ENCODE assay signal across 8 mouse cellular contexts in the genomic region with DNA sequence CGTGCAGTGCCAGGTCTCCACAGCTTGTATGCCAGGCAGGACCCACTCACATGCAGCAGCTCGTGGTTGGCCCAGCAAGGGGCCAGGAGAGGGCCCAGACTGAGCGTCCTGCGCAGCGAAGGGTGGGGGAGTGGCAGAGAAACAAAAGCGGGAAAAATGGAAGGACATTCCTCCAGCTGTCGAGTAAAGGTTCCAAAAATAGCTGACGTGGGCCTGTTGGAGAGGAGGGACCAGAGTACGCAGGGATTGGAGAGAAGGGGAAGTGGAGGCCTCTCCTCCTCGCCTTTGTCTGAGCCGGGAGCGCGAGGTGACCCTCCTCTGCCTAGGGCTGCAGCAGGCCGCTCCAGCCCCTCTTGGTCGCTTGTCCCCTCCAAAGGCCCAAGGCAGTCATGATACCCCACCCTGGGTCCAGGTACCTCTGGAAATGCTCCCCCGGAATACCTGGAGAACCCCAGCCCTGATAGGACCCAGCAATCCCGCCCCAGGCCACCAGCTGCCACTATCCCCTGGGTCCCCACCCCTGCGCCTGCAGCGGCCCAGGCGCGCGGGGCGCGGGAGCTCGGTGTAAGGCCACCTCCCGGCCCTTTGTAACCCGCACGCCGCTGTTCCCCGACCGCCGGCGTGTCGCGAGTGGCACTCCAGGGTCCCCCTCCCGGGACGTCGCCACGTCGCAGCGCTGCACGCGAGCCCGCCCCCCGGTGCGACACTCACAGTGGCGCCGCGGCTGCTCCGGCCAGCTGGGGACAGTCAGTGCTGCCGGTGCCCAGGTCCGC. TPM values are rescaled to one million over a fixed set of nuclear protein-coding genes. Genes with fewer than 3 reads are reported as not detected.
A peak's percentile ranks its signal among the peaks of the same experiment; 100 is the strongest.
DNase-seq lines count a peak whose midpoint lies in the region; ATAC-seq and TF ChIP-seq lines count a peak whose summit lies in the region.

No protein-coding gene starts in this region.

- H3K9me3 ChIP-seq in embryonic facial prominence, embryonic 13.5 days, result no peaks in the 10 kb centered on the region
- H3K9me3 ChIP-seq in limb, embryonic 15.5 days, result no peaks in the 10 kb centered on the region
- H3K9me3 ChIP-seq in midbrain, embryonic 14.5 days (ENCODE audit: control insufficient read depth, low read length), result no peaks in the 10 kb centered on the region

- TF ChIP-seq POLR2A in kidney, adult 2 months (IDR thresholded peaks at IDR 0.05; ENCODE audit: low read depth, low read length), result no peak

- peak overlapping the region; percentile 97 for H3K27ac ChIP-seq in embryonic facial prominence, embryonic 13.5 days
- peak overlapping the region; percentile 99 for H3K27ac ChIP-seq in kidney, adult 2 months (ENCODE audit: insufficient read depth, low read depth, low read length)
- H3K27ac ChIP-seq in limb, embryonic 15.5 days, result peak overlapping the region; percentile 97
- H3K27ac ChIP-seq in midbrain, embryonic 14.5 days (replicated peaks; ENCODE audit: low read depth, low read length), result peak overlapping the region; percentile 97

- no peaks in the 10 kb centered on the region for H3K27me3 ChIP-seq in embryonic facial prominence, embryonic 13.5 days
- H3K27me3 ChIP-seq in kidney, adult 2 months (replicated peaks; ENCODE audit: control insufficient read depth, insufficient read depth, low read length), result no peaks in the 10 kb centered on the region
- no peaks in the 10 kb centered on the region for H3K27me3 ChIP-seq in limb, embryonic 15.5 days
- no peaks in the 10 kb centered on the region for H3K27me3 ChIP-seq in midbrain, embryonic 14.5 days (ENCODE audit: control insufficient read depth, insufficient read depth, low read length)

- no peak for TF ChIP-seq CTCF in kidney, adult 2 months (conservative IDR thresholded peaks at IDR 0.05; ENCODE audit: insufficient read depth, insufficient read length, low read depth, low read length)

- H3K36me3 ChIP-seq in embryonic facial prominence, embryonic 13.5 days, result peaks cover 17% of the 10 kb centered on the region
- no peaks in the 10 kb centered on the region for H3K36me3 ChIP-seq in kidney, adult 2 months (ENCODE audit: control insufficient read depth, insufficient read depth, low read length)
- 0 out of 2 replicates have a peak, but pooled peaks cover 3% of the 10 kb centered on the region for H3K36me3 ChIP-seq in limb, embryonic 15.5 days
- H3K36me3 ChIP-seq in midbrain, embryonic 14.5 days (ENCODE audit: control insufficient read depth, insufficient read depth, low read length), result no peaks in the 10 kb centered on the region

- H3K9ac ChIP-seq in embryonic facial prominence, embryonic 13.5 days, result peak overlapping the region; percentile 98
- peak overlapping the region; percentile 89 for H3K9ac ChIP-seq in limb, embryonic 15.5 days
- peak overlapping the region; percentile 98 for H3K9ac ChIP-seq in midbrain, embryonic 14.5 days (replicated peaks; ENCODE audit: low read length)

- H3K4me3 ChIP-seq in embryonic facial prominence, embryonic 13.5 days, result peak overlapping the region; percentile 86
- H3K4me3 ChIP-seq in kidney, adult 2 months (ENCODE audit: insufficient read depth, low read depth, low read length), result peak overlapping the region; percentile 88
- H3K4me3 ChIP-seq in limb, embryonic 15.5 days, result peak overlapping the region; percentile 94
- peak overlapping the region; percentile 82 for H3K4me3 ChIP-seq in midbrain, embryonic 14.5 days (replicated peaks; ENCODE audit: low read depth, low read length)

- H3K4me2 ChIP-seq in embryonic facial prominence, embryonic 13.5 days, result peak overlapping the region; percentile 85
- peak overlapping the region; percentile 66 for H3K4me2 ChIP-seq in limb, embryonic 15.5 days
- peak overlapping the region; percentile 61 for H3K4me2 ChIP-seq in midbrain, embryonic 14.5 days (ENCODE audit: low read length)

- DNase-seq in 3T3-L1 (ENCODE audit: low read depth, low spot score), result peak; percentile 81
- peak; percentile 70 for DNase-seq in adrenal gland, postnatal 14 days
- DNase-seq in heart, adult 9 months (ENCODE audit: low spot score in 2 of 2), result peak; percentile 78 to 84
- peak; percentile 82 for DNase-seq in kidney, adult 2 months
- DNase-seq in midbrain, embryonic 14.5 days, result peak; percentile 78
- DNase-seq in telencephalon, adult 2 months (ENCODE audit: low read depth, low spot score), result peak; percentile 43

- WGBS in embryonic facial prominence, embryonic 13.5 days, result under 1% methylated on average over 52 of the region's 52 CpGs
- under 1% methylated on average over 52 of the region's 52 CpGs for WGBS in kidney, adult 2 months
- WGBS in limb, embryonic 15.5 days, result under 1% methylated on average over 52 of the region's 52 CpGs
- WGBS in midbrain, embryonic 14.5 days, result under 1% methylated on average over 52 of the region's 52 CpGs

- H3K4me1 ChIP-seq in embryonic facial prominence, embryonic 13.5 days, result peaks cover 45% of the 10 kb centered on the region
- peaks cover 21% of the 10 kb centered on the region for H3K4me1 ChIP-seq in kidney, adult 2 months (ENCODE audit: control insufficient read depth, insufficient read depth, low read length)
- peaks cover 47% of the 10 kb centered on the region for H3K4me1 ChIP-seq in limb, embryonic 15.5 days
- peaks cover 24% of the 10 kb centered on the region for H3K4me1 ChIP-seq in midbrain, embryonic 14.5 days (ENCODE audit: control insufficient read depth, insufficient read depth, low read length)

- peak; percentile 74 for ATAC-seq in embryonic facial prominence, embryonic 13.5 days (ENCODE audit: insufficient number of reproducible peaks, insufficient read depth, low FRiP score, low TSS enrichment, low read depth)
- ATAC-seq in limb, embryonic 15.5 days (ENCODE audit: insufficient number of reproducible peaks, low FRiP score, low TSS enrichment, low read depth), result peak; percentile 67
- ATAC-seq in midbrain, embryonic 14.5 days (ENCODE audit: low FRiP score, low TSS enrichment), result peak; percentile 73

RNA-seq across cellular contexts. Expression of gene Idh2, which starts 0.6 kb away (rescaled TPM):
- 353 and 359 TPM in 2 replicates for total RNA-seq in adrenal gland, postnatal 14 days (2021)
- 514 and 560 TPM in 2 replicates for polyA plus RNA-seq in embryonic facial prominence, embryonic 13.5 days (2015; fragmentation: Nextera tagmentation; extraction: Ambion mirVana)
- polyA plus RNA-seq in kidney, adult 2 months (2012; rRNA removed), result 651 and 688 TPM in 2 replicates
- 546 and 644 TPM in 2 replicates for polyA plus RNA-seq in limb, embryonic 15.5 days (2015; fragmentation: Nextera tagmentation; extraction: Ambion mirVana)
- 203 and 232 TPM in 2 replicates for polyA plus RNA-seq in midbrain, embryonic 14.5 days (2014; fragmentation: Nextera tagmentation; extraction: Ambion mirVana)

Comparison
In these comparisons a context has a peak if more than half of its experiments do, and no peak if none do; other contexts are left out.
1. Peak in every context shown above with its lines: DNase-seq, ATAC-seq, H3K4me3 ChIP-seq and H3K27ac ChIP-seq.